Mouse (Mus musculus): ENCODE measurements around the gene Tmtc4. TPM values are rescaled to one million over a fixed set of nuclear protein-coding genes. Genes with fewer than 3 reads are reported as not detected.

Tmtc4 gene
- 10 to 100 TPM; 11.8 to 18.5 TPM for polyA plus RNA-seq (2017; shearing (Covaris generic))

DNA sequence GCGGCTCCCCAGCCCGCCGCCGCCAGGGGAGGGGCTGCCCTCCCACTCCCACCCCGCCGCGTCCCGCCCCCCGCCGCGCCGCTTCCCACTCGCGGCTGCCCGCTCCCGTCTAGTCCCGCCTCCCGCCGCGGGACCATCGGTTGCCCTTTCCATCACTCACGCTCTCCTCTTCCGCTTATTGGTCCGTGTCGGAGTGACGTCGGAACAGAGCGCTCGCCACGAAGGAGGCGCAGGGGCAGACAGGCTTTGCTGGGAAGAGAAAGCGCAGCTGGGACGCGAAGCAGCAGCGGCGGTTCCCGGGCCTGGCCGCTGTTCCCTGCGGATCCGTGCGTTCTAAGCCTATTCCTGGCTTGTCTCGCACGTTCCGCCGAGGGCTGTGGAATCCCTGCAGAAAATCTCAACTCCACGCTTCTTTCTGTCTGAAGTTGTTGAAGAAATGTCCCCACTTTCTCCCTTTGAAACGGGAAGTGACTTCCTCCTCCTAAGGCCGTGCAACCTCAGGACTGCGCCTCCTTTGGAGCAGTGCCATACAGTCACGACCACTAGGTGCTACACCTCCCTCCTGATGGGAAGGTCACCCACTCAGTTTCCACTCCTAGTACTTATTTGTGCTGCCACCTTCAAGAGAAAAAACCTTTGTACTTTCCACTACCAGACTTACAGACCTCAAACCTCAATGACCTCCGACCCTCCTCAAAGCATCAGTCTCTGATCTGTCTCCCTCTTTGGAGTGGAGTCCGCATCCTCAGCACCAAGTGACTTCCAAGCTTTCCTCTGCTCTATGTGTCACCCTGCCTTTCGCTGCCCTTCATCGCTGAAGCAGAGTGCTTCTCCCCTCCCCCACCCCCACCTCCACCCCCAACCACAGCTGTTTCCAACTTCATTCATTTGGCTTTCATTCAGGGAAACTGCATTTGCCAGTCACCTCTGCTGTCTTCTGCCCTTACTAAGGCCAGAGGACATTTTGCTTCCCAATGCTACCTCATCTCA, at the start of gene Tmtc4:
TSS of gene Tmtc4 (minus strand) at position 810 of the 990 bp plus-strand sequence.
- peak; percentile 90 for ATAC-seq

DNA sequence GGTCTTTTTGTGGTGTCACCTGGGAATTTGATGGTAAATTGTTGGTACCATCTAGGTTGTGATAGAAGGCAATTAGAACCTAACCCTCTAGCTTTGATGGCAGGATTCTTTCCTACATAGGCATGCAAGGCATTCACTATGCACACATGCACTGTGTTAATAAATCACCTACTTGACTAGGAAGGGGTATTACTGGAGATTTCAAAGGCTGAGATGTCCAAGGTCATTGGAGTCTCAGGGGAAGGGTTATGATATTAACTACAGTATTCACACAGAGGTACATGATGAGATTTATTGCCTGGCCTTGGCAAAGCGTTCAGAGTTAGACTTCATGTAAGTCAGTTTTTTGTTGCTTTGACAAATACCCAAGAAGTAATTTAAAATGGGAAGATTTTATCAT, 48.6 kb upstream of the Tmtc4 start:
- ATAC-seq: no peak

DNA sequence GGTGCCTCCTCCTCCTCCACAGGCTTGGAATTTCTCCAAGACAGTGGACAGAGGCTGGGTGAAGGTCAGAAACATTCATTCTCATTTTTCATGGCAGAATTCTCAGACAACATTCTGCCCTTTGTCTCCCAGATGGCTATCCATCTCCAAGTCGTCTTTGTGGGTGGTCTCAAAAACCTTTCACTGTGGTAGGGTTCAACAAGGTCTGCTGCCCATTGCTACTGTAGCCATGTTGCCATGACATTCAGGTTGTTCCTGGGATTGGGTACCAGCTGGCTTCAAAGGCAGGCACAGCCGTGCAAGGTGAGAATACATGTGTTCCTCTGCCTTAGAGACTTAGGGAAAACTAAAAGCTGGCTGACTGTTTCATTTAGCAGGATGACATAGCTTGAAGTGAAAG, 44.0 kb upstream of the Tmtc4 start:
- ATAC-seq: no peak

- no peak for ATAC-seq
Observed at GRCm38 (mm10) chr14:123022981-123023380, 39.1 kb upstream of the Tmtc4 start.

DNA sequence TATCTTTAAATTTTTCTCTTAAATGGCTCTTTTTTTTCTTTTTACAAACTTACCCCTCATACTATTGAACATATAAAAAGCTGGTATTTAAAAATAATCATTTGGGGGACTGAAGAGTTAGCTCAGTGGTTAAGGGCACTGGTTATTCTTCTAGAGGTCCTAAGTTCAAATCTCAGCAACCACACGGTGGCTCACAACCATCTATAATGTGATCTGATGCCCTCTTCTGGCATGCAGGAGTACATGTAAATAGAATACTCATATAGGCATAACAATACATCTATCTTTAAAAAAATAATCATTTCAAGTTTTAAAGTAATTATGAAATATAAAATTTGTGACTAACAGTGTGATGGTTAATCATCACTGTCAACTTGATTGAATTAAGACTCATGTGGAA, 32.5 kb upstream of the Tmtc4 start:
- ATAC-seq: no peak

- ATAC-seq: peak; percentile 46
Observed at GRCm38 (mm10) chr14:123015687-123016086, 31.9 kb upstream of the Tmtc4 start.

DNA sequence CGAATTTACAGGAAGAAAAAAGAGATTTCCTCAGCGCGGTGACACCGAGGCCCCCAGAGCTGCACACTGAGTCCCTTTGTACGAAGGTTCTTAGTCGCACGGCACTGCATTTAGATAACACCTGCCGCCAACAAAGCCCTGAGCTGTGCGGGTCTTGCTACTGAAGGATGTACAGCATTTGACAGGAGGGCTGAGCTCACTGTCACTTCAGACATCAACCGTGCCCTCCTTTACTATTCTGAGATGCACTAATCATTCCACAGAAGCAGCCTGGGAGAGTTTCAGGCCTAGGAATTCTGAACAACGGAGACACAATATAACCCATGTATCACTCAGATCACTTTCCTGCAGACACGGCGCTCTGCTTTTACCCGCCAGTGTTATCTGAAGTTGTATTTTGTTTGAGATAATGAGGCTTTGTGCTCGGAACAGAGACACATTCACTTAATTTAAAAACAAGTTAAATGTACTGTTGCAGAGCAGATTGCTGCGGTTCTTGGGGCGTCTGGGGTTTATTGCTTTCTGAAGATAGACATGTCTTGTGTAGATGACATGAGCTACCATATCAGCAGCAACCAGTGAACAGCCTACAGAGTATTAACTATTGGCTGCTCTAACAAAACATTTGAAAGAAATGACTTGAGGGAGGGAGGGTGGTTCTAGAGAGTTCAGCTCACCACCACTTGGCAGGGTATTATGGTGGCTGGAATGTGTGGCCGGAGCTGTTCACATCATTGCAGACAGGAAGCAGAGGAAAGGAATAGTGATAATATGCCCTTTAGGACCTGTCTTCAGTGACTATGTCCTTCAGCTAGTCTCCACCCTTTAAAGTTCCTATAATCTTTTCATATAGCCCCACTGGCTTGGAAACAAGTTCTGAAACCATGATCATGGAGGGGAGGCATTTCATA, 25.5 kb upstream of the Tmtc4 start:
- ATAC-seq: no peak

- ATAC-seq: no peak
Observed at GRCm38 (mm10) chr14:123008672-123009071, 24.8 kb upstream of the Tmtc4 start.

DNA sequence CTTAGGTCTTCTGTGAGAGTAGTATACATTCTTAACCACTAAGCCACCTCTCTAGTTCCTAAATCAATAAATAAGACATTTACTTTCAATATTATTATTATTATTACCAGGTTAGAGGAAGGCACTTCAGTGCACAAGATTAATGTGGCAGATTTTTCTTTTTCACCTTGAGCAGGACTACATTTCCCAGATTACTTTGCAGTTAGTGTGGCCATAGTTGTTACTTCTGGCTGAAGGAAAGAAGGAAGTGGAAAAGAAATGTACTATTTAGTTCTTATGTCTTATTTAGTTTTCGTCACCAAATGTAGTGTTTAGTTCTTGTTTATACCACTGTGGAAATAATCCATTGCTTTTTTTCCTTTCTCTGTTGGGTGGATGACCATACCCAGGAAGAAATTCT, 19.9 kb upstream of the Tmtc4 start:
- ATAC-seq: no peak

DNA sequence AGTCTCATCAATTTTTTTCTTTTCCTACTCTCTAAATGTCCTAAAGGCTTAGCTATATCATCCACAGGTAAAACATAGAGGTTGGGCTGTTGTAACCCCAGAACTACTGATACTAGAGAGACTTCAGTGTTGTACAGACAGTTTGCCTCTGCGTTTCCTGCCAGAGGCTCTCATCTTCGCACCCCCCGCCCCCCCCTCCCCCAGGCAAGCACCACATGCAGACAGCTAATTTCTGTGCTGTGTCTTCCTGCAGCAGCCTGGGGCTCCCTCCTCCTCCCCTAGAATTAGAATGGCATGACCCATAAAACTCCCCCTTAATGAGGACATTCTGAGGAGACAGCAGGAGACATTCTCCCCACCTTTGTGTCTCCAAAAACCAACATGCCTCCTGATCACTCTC, 17.6 kb upstream of the Tmtc4 start:
- ATAC-seq: peak; percentile 29

DNA sequence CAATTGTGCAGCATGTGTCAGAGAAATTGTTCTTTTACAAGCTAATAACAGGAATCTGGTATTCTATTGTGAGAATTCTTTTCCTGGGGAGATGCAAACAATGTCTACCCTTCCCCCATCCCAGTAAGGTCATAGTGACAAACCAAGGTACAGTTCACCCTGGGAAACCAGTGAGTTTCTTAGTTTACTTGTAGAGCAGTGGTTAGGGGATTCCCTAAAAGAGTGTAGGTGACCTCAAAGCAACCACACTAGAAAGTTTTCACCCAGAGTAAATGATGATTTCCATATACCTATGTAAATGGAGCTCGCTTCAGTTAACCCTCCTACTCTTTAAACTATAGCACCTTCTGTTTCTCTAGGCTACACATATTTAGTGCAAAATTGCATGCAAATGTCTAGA, 13.6 kb upstream of the Tmtc4 start:
- ATAC-seq: peak; percentile 92

DNA sequence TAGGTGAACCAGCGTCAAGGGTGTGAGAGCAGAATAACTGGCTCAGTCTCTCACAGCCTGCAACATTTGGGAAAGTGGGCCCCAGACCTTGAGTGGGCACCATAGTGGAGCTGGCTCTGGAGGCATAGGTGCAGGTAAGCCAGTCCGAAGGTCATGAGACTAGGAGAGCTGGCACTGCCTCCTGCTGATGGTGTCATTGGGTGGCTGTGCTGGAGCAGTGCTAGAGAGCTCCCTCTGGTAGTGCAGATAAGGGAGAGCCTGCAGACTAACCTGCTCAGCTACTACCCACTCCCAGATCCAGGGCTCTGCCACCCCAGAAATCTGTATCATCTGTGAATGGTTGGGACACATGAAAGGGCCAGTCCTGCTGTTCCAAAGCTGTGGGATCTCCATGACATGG, 10.1 kb upstream of the Tmtc4 start:
- ATAC-seq: no peak

DNA sequence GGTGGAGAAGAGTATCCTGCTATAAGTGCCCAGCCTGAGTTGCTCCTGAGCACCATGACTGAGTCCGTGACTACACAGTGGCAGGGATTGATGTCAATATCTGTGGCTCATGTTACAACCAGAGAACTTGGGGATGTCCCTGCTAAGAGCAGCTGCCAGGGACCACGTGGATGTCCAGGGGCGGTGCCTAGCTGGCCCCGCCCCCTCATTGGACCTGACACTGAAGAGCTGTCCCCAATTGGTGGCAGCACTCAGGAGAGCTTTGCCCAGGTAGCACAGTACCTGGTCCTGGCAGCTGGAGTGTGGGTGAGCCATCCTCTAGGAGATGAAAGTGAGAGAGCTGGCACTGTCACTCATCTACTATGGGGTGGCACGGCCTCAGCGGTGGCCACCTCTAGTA, 9.1 kb upstream of the Tmtc4 start:
- ATAC-seq: no peak

DNA sequence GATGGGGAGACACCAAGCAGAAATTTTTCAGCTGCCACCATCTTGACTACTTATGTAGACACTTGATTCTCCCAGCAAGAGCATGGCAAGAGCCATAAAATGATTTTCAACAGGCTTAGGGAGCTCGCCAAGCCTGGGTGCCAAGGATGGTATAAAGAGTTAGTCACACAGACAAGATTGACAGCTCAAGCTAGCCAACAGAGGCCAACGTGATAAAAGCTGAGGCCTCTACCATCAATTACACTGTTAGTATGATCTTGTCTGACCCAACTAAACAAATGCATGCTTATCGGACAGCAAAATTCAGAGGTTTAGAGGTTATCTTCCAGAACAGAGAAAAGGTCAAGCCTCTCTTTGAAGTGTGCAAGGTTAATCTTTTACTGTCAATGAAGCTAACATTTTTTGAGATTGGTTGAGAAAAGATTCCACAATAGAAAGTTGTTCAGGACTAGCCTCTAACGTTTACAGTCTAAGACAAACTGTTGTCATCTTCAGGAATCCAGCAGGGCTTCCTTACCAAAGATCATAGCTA, 6.8 kb upstream of the Tmtc4 start:
- no peak for ATAC-seq

- ATAC-seq: peak; percentile 31
Observed at GRCm38 (mm10) chr14:122986404-122986803, 2.6 kb upstream of the Tmtc4 start.

GRCm38 (mm10) chr14:122982571-122983225, 1.1 kb downstream of the Tmtc4 start:
- ATAC-seq: peak; percentile 53

GRCm38 (mm10) chr14:122981831-122982485, 1.9 kb downstream of the Tmtc4 start:
- no peak for ATAC-seq

DNA sequence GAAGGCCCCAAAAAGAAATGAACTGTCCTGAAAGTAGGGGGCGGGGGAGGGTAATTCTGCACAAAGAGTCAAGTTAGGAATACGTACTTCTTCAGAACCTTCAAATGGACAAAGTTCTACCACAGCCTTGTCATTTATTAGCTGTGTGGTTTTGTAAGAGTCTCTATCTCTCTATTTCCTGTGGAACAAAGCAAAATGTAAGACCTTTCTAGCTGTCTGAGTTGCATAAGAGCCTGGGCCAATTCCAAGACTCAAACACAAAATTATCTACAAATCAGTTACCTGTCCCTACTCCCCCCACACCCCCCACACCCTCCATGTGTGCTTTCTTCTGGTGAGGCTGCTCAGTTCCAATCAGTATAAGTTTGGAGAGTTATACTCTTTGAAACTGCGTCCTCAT, 5.0 kb downstream of the Tmtc4 start:
- no peak for ATAC-seq

DNA sequence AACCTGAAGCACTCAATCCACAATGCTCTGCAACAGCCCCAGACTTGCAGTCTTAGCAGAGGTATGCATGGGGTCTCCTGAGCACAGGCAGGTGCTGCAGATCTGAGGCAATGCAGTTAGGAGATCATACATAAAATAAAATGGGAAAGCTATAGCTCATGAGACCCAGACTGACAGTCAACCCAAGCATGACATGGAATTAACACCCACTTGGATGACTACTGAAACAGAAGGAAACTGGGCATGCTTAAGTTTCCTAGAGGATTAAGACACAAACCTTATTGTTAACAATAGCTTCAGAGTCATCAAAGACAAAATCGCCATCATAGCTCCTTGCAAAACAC, 6.1 kb downstream of the Tmtc4 start:
- no peak for ATAC-seq

DNA sequence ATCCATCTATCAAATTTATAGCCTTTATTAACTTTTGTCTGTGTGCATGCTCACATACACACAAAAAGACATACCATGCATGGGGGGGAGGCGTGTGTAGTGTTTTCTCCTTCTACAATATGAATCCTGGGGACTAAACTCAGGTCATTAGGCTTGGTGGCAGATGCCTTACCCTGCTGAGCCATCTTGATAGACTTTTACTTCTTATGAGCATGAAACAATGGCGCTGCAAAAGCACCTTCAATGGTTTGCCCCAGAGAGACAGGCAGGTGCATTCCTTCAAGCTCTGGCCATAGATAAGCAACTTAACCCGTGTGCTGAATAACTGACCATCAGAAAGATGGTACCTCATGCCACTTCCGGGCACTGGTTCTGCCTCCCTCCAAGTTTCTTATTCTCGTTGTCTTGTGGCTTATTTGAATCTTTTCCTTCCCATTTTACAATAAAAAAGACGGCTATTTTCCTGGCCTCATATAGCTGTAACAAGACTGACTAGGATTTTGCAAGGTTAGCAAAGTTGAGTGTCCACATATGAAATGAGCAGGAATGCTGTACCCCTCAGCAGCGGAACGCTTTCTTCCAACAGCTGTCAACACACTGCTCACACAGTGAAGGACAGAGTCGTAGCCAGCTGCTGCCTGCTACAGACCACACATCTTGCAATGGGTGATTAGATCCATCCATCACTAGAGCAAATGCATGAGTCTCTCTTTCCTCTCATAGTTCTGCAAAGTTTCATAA, 6.6 kb downstream of the Tmtc4 start:
- ATAC-seq: no peak

DNA sequence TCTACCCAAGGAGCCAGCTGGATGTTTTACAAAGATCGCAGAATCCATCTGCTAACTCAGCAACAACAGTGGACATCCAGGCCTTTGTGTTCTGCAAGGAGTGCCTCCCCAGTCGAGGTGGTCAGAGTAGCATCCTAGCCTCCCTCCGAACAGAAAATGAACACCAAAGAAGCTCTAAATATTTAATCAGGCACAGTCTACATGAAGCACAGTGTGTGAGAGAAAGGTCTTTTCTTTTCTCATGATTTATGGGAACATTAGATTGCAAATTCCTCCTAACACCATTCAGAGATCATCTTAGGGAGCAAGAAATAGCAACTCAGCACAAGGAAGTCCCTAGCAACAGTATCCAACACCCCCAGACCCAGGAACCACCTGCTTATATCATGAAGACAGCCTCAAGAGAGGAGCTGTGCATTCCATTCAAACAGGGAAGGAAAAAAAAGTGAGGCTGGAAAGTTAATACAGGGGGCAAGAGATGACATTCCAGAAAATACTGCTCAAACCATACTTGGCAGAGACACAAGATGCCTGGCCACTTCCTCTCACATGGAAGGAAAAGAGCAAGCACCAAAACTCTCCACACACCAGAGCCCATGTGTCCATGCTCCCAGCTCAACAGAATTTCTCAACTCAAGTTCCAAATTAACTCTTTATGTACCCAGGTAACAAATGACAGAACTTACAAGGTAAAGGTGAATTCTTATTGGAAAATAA, 8.8 kb downstream of the Tmtc4 start:
- ATAC-seq: no peak
